Mouse (Mus musculus) embryonic fibroblast, embryonic 13.5 days (primary cell): ENCODE measurements around the gene Sycp2l.

ENCODE experiments used
- CTCF ChIP-seq: IDR thresholded peaks from 2 replicates; pipeline ENCODE4 v1.5.1; 2011; ENCODE audit warnings: mild to moderate bottlenecking, control low read depth, low read length, moderate library complexity, borderline replicate concordance; ENCODE audit not compliant: insufficient read depth
- POLR2A ChIP-seq: IDR thresholded peaks from 2 replicates; pipeline ENCODE4 v1.6.1; 2011; ENCODE audit warnings: low read depth, mild to moderate bottlenecking, control low read depth, low read length, moderate library complexity

- no peak for TF ChIP-seq CTCF
- TF ChIP-seq POLR2A, result no peak
These were observed 42.5 kb upstream of the Sycp2l start for GRCm38 (mm10) chr13:41071617-41072016.
